Mouse (Mus musculus): ENCODE measurements around the gene Stk38l. TPM values are rescaled to one million over a fixed set of nuclear protein-coding genes. Genes with fewer than 3 reads are reported as not detected.
A peak's percentile ranks its signal among the peaks of the same experiment; 100 is the strongest.

The Stk38l gene
- total and polyA plus RNA-seq, 3 experiments = 3.1 to 14.4 (median 13.9) TPM

DNA sequence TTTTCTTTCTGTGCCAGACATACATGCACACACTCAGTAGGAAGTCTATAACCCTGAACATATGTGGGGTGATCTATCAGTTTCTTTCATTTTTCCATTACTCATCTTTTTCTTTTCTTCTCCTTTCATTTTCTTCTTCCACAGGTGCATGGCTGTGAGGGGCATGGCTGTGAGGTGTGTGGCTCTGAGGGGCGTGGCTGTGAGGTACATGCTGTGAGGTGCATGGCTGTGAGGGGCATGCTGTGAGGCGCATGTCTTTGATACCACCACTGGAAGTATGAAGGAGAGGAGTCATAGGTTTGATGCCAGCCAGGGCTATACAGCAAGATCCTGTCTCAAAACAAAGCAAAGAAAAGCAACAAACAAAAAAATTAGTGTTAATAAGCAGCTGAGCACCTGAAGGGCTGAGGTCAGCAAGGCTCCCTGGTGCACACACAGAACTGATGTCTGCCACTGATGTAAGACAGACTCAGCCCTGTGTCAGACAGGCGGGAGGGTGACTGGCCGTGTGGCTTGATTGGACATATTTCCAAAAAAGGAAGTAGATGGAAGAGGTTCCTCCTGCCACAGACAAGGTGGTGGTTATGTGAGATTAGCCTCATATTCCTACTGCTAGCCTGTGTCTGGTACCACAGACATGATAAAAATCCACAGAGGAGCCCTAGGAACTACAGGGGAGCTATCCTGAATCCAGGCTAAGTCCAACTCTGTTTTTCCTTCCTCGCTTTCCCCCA lies 38.2 kb upstream of the Stk38l start:
- no peaks in the 10 kb centered on the region for H3K79me2 ChIP-seq (replicated peaks; ENCODE audit: control insufficient read depth, insufficient read depth, low read length)
- WGBS = 57% methylated on average over 5 of the region's 5 CpGs
- H3K36me3 ChIP-seq (ENCODE audit: control insufficient read depth, insufficient read depth, low read length) = no peaks in the 10 kb centered on the region
- peak overlapping the region; percentile 40 for H3K4me3 ChIP-seq
- H3K9ac ChIP-seq (ENCODE audit: low read depth, low read length) = no peak overlapping the region
- peak in 1 of 2 experiments; percentile 17 for DNase-seq
- peak overlapping the region; percentile 69 for H3K27ac ChIP-seq
- H3K4me1 ChIP-seq (ENCODE audit: control insufficient read depth, insufficient read depth, low read length) = peaks cover 8% of the 10 kb centered on the region
- TF ChIP-seq EP300 (IDR thresholded peaks at IDR 0.05; ENCODE audit: insufficient read depth, low read depth, low read length) (no peak), POLR2A (IDR thresholded peaks at IDR 0.05; ENCODE audit: insufficient read depth, low read depth, low read length) (no peak), CTCF (IDR thresholded peaks at IDR 0.05) (no peak)
- no peaks in the 10 kb centered on the region for H3K27me3 ChIP-seq (ENCODE audit: control insufficient read depth, insufficient read depth, low read length)
- intact Hi-C loops (cut with DNase I) = loop anchor here (2.0 to 5.0 kb wide), 2 partner anchors 26 to 36 kb away; partner anchors contain the start of gene Stk38l

GRCm38 (mm10) chr6:146688010-146688409 lies 36.8 kb upstream of the Stk38l start:
- 84% methylated on average over 7 of the region's 7 CpGs for WGBS
- H3K36me3 ChIP-seq (ENCODE audit: control insufficient read depth, insufficient read depth, low read length) = no peaks in the 10 kb centered on the region
- H3K27ac ChIP-seq = no peak overlapping the region
- no peak for TF ChIP-seq CTCF (IDR thresholded peaks at IDR 0.05)
- TF ChIP-seq EP300 (IDR thresholded peaks at IDR 0.05; ENCODE audit: insufficient read depth, low read depth, low read length) = no peak
- TF ChIP-seq POLR2A (IDR thresholded peaks at IDR 0.05; ENCODE audit: insufficient read depth, low read depth, low read length) = no peak
- H3K27me3 ChIP-seq (ENCODE audit: control insufficient read depth, insufficient read depth, low read length) = no peaks in the 10 kb centered on the region
- no peak overlapping the region for H3K9ac ChIP-seq (ENCODE audit: low read depth, low read length)
- H3K4me1 ChIP-seq (ENCODE audit: control insufficient read depth, insufficient read depth, low read length) = peaks cover 5% of the 10 kb centered on the region
- no peak overlapping the region for H3K4me3 ChIP-seq
- H3K79me2 ChIP-seq (replicated peaks; ENCODE audit: control insufficient read depth, insufficient read depth, low read length) = no peaks in the 10 kb centered on the region
- no peak for DNase-seq
- intact Hi-C loops (cut with DNase I) = loop anchor here (5.0 kb wide), 1 partner anchor 34 kb away; the partner anchor contains the start of gene Stk38l

GRCm38 (mm10) chr6:146688861-146689260 lies 35.9 kb upstream of the Stk38l start:
- intact Hi-C loops (cut with DNase I) = loop anchor here (5.0 kb wide), 1 partner anchor 33 kb away; the partner anchor contains the start of gene Stk38l
- TF ChIP-seq CTCF (IDR thresholded peaks at IDR 0.05) (no peak), EP300 (IDR thresholded peaks at IDR 0.05; ENCODE audit: insufficient read depth, low read depth, low read length) (no peak), POLR2A (IDR thresholded peaks at IDR 0.05; ENCODE audit: insufficient read depth, low read depth, low read length) (no peak)
- no peaks in the 10 kb centered on the region for H3K27me3 ChIP-seq (ENCODE audit: control insufficient read depth, insufficient read depth, low read length)
- no peak overlapping the region for H3K27ac ChIP-seq
- 89% methylated on average over 5 of the region's 5 CpGs for WGBS
- no peak overlapping the region for H3K9ac ChIP-seq (ENCODE audit: low read depth, low read length)
- peaks cover 5% of the 10 kb centered on the region for H3K4me1 ChIP-seq (ENCODE audit: control insufficient read depth, insufficient read depth, low read length)
- no peak for DNase-seq
- no peaks in the 10 kb centered on the region for H3K79me2 ChIP-seq (replicated peaks; ENCODE audit: control insufficient read depth, insufficient read depth, low read length)
- H3K36me3 ChIP-seq (ENCODE audit: control insufficient read depth, insufficient read depth, low read length) = no peaks in the 10 kb centered on the region
- H3K4me3 ChIP-seq = no peak overlapping the region

DNA sequence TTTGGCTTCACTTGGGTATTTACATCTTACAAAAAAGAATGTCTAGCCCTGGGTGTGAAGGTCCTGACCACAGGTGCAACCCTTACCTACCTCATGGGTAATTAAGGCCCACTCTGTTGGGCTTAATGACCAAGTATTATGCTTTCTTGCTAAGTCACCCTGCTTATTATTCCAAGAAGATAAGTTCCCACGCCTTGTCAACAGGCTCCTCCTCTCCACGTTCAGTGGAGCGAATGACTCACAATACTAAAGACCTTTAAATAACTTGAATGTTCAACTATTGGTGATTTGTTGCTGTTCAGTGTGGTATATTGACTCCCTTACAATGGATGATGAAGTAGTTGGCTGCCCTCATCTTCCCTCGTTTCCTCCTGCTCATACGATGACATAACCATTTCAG lies 27.0 kb upstream of the Stk38l start:
- TF ChIP-seq EP300 (IDR thresholded peaks at IDR 0.05; ENCODE audit: insufficient read depth, low read depth, low read length) (no peak), CTCF (IDR thresholded peaks at IDR 0.05) (no peak), POLR2A (IDR thresholded peaks at IDR 0.05; ENCODE audit: insufficient read depth, low read depth, low read length) (no peak)
- Histone ChIP-seq H3K79me2 (replicated peaks; ENCODE audit: control insufficient read depth, insufficient read depth, low read length) (no peaks in the 10 kb centered on the region), H3K9ac (ENCODE audit: low read depth, low read length) (no peak overlapping the region), H3K4me1 (ENCODE audit: control insufficient read depth, insufficient read depth, low read length) (peaks cover 3% of the 10 kb centered on the region), H3K36me3 (ENCODE audit: control insufficient read depth, insufficient read depth, low read length) (no peaks in the 10 kb centered on the region), H3K27me3 (ENCODE audit: control insufficient read depth, insufficient read depth, low read length) (no peaks in the 10 kb centered on the region), H3K4me3 (no peak overlapping the region), H3K27ac (peak overlapping the region; percentile 49)
- whole genome bisulfite sequencing = 31% methylated on average over 5 of the region's 5 CpGs
- intact Hi-C loops (cut with DNase I) = no loop called here
- no peak for DNase-seq

DNA sequence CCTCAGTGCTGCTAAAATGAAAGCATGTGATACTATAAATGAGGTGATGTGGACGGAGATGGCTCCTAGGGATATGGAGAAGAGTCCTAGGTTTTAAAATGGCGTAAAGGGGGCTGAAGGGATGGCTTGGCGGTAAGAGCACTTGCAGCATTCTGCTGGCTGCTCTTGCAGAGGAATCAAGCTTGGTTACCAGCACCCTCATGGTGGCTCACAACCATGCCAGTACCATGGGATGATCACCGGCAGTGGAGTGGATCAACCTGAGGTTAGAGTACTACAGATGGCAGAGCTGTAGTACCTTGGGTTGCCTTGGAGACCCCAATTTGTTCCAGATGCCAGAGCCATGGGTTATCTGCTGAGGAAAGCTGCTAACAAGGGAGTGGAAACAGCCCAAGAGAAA lies 26.4 kb upstream of the Stk38l start:
- peaks cover 6% of the 10 kb centered on the region for H3K4me1 ChIP-seq (ENCODE audit: control insufficient read depth, insufficient read depth, low read length)
- WGBS = 84% methylated on average over 4 of the region's 4 CpGs
- H3K36me3 ChIP-seq (ENCODE audit: control insufficient read depth, insufficient read depth, low read length) = no peaks in the 10 kb centered on the region
- no peak for TF ChIP-seq EP300 (IDR thresholded peaks at IDR 0.05; ENCODE audit: insufficient read depth, low read depth, low read length)
- DNase-seq = no peak
- no peak overlapping the region for H3K4me3 ChIP-seq
- H3K79me2 ChIP-seq (replicated peaks; ENCODE audit: control insufficient read depth, insufficient read depth, low read length) = no peaks in the 10 kb centered on the region
- H3K27ac ChIP-seq = peak overlapping the region; percentile 49
- intact Hi-C loops (cut with DNase I) = no loop called here
- H3K9ac ChIP-seq (ENCODE audit: low read depth, low read length) = no peak overlapping the region
- H3K27me3 ChIP-seq (ENCODE audit: control insufficient read depth, insufficient read depth, low read length) = no peaks in the 10 kb centered on the region

- TF ChIP-seq CTCF (IDR thresholded peaks at IDR 0.05) = no peak
- TF ChIP-seq EP300 (IDR thresholded peaks at IDR 0.05; ENCODE audit: insufficient read depth, low read depth, low read length) = no peak
- TF ChIP-seq POLR2A (IDR thresholded peaks at IDR 0.05; ENCODE audit: insufficient read depth, low read depth, low read length) = no peak
- H3K9ac ChIP-seq (ENCODE audit: low read depth, low read length) = no peak overlapping the region
- WGBS = 98% methylated on average over 1 of the region's 1 CpGs
- intact Hi-C loops (cut with DNase I) = no loop called here
- no peak for DNase-seq
- H3K79me2 ChIP-seq (replicated peaks; ENCODE audit: control insufficient read depth, insufficient read depth, low read length) = no peaks in the 10 kb centered on the region
- no peaks in the 10 kb centered on the region for H3K36me3 ChIP-seq (ENCODE audit: control insufficient read depth, insufficient read depth, low read length)
- no peaks in the 10 kb centered on the region for H3K27me3 ChIP-seq (ENCODE audit: control insufficient read depth, insufficient read depth, low read length)
- no peak overlapping the region for H3K4me3 ChIP-seq
- H3K4me1 ChIP-seq (ENCODE audit: control insufficient read depth, insufficient read depth, low read length) = peaks cover 6% of the 10 kb centered on the region
- H3K27ac ChIP-seq = no peak overlapping the region
Observed at GRCm38 (mm10) chr6:146700461-146700860, 24.3 kb upstream of the Stk38l start.

Measured in heart, adult 2 months (tissue).